Mouse (Mus musculus) left cerebral cortex, postnatal 14 days (tissue): Measurements from ENCODE around the gene Mtmr6. TPM values are rescaled to one million over a fixed set of nuclear protein-coding genes. Genes with fewer than 3 reads are reported as not detected.

Source experiments
- microRNA-seq, 2 experiments: library from miRNA; unstranded; fragments of <30 nt; microRNA quantifications; one replicate each; pipeline ENCODE4 v1.2.0; 2022
- total RNA-seq, 2 experiments: library from RNA; stranded (reverse); gene quantifications; 2 replicates each; pipeline ENCODE4 v1.2.3; 2021

Gene Mtmr6
- total RNA-seq, 2 experiments from 2014 or later, result 101 to 113 TPM

Small RNA genes lying within 50 kb of the gene (microRNA-seq; reads per million reads assigned to microRNA genes)
- gene Mir719, result 0 reads per million in 2 experiments

Other genes with a start within 250 kb of the Mtmr6 start
- 10 to 100 TPM; 79.0 to 85.3 TPM for gene Atp8a2, start 68.0 kb upstream of the Mtmr6 start, total RNA-seq
- gene Nupl1, start 13.8 kb upstream of the Mtmr6 start, total RNA-seq, result under 1 TPM in 1 of 2 experiments, not detected in 1; 0.20 TPM
- gene Gm49336, start 13.7 kb upstream of the Mtmr6 start, total RNA-seq, result 10 to 100 TPM; 90.9 to 93.1 TPM
- gene Amer2, start 108.0 kb downstream of the Mtmr6 start, total RNA-seq, result 10 to 100 TPM; 36.2 to 38.0 TPM